Mouse (Mus musculus): ENCODE measurements at regions not wholly inside any gene's neighbourhood (a gene's known extent, or its start where the extent isn't known, plus 50 kb on each side); places are given as distances from the start of the nearest gene placed in this dataset.

- no peak for TF ChIP-seq CTCF (IDR thresholded peaks at IDR 0.05; ENCODE audit: insufficient read depth, low read length)
- no peak for TF ChIP-seq POLR2A (IDR thresholded peaks at IDR 0.05; ENCODE audit: borderline replicate concordance, extremely low read depth, low read depth, low read length)
Observed at GRCm38 (mm10) chr5:68373082-68373481, 341.4 kb downstream of the Grxcr1 start.

All from lung, adult 2 months (tissue).